Mouse (Mus musculus) embryonic fibroblast, embryonic 13.5 days (primary cell): ENCODE results near the gene Ercc5.

Source experiments
- CTCF ChIP-seq: IDR thresholded peaks from 2 replicates; pipeline ENCODE4 v1.5.1; 2011; ENCODE audit warnings: mild to moderate bottlenecking, control low read depth, low read length, moderate library complexity, borderline replicate concordance; ENCODE audit not compliant: insufficient read depth
- POLR2A ChIP-seq: IDR thresholded peaks from 2 replicates; pipeline ENCODE4 v1.6.1; 2011; ENCODE audit warnings: low read depth, mild to moderate bottlenecking, control low read depth, low read length, moderate library complexity

- TF ChIP-seq POLR2A: no peak
- TF ChIP-seq CTCF: no peak
Measured at GRCm38 (mm10) chr1:44202876-44203275, 55.3 kb downstream of the Ercc5 start.
